Mouse (Mus musculus) heart, adult 2 months (tissue): Measurements from ENCODE around the gene Cdyl2.
A peak's percentile ranks its signal among the peaks of the same experiment; 100 is the strongest.

Experiments
- CTCF ChIP-seq: fragments of 200-600 bp; IDR thresholded peaks from 2 replicates; pipeline ENCODE4 v1.8.1; 2022; ENCODE audit warnings: antibody characterized with exemption, mild to moderate bottlenecking, moderate library complexity
- POLR2A ChIP-seq: fragments of 200-500 bp; IDR thresholded peaks from 2 replicates; pipeline ENCODE4 v1.6.1; 2011; ENCODE audit warnings: mild to moderate bottlenecking, low read depth, low read length, control low read depth; ENCODE audit not compliant: insufficient read depth

DNA sequence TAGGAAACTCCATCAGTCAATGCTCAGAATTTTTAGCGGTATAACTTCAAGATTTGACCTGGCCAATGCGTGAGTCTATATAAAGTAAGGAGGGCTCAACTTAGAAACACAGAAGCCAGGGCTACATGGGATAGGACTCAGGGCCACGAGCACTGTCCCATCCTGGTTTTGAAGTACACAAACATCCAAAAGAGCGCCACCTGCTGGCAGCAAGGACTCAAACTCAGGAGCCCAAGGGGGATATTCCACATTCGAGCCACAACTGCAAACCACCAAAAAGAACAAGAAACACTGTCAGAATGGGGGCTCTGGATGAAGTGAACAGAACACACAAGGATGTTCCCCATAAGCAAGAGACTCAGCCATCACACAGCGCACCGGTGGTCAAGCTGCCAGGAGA, 63.8 kb downstream of the Cdyl2 start:
- TF ChIP-seq CTCF (peak; percentile 11; the same call in 1 of the 2 replicates), POLR2A (no peak)
